ENCODE assay signal across 8 mouse cellular contexts in genomic region chr3:51701950-51702349, GRCm38 (mm10). TPM values are rescaled to one million over a fixed set of nuclear protein-coding genes. Genes with fewer than 3 reads are reported as not detected.
DNase-seq lines count a peak whose midpoint lies in the region; ATAC-seq and TF ChIP-seq lines count a peak whose summit lies in the region.

No protein-coding gene starts in this region.

- H3K27ac ChIP-seq in gastrocnemius, adult 2 months, result peak overlapping the region; percentile 87
- H3K27ac ChIP-seq in embryonic facial prominence, embryonic 11.5 days (replicated peaks; ENCODE audit: low read depth, low read length), result peak overlapping the region; percentile 89
- peak overlapping the region; percentile 78 for H3K27ac ChIP-seq in hindbrain, postnatal 0 days
- peak overlapping the region; percentile 93 for H3K27ac ChIP-seq in midbrain, embryonic 16.5 days (ENCODE audit: low read length)

- H3K9me3 ChIP-seq in embryonic facial prominence, embryonic 11.5 days (replicated peaks; ENCODE audit: control insufficient read depth, low read length), result no peaks in the 10 kb centered on the region
- no peaks in the 10 kb centered on the region for H3K9me3 ChIP-seq in hindbrain, postnatal 0 days (ENCODE audit: low read length)
- no peaks in the 10 kb centered on the region for H3K9me3 ChIP-seq in midbrain, embryonic 16.5 days (replicated peaks; ENCODE audit: control insufficient read depth, low read length, poor library complexity, severe bottlenecking)

- H3K4me1 ChIP-seq in embryonic facial prominence, embryonic 11.5 days (ENCODE audit: control insufficient read depth, insufficient read depth, low read length), result peaks cover 3% of the 10 kb centered on the region; the same call in 1 of the 2 replicates
- peaks cover 18% of the 10 kb centered on the region for H3K4me1 ChIP-seq in hindbrain, postnatal 0 days (ENCODE audit: insufficient read depth, low read length)
- peaks cover 29% of the 10 kb centered on the region for H3K4me1 ChIP-seq in midbrain, embryonic 16.5 days (ENCODE audit: control insufficient read depth, insufficient read depth, low read length)

- intact Hi-C loops in gastrocnemius, adult 2 months (cut with DNase I), result loop anchor here (1.0 to 10.0 kb wide), 6 partner anchors 140 to 541 kb away; partner anchors contain the start of gene Maml3
- intact Hi-C loops in gastrocnemius, postnatal 36 days (cut with DNase I), result loop anchor here (2.0 to 10.0 kb wide), 4 partner anchors 195 to 541 kb away; no protein-coding TSS in a partner anchor

- H3K9ac ChIP-seq in embryonic facial prominence, embryonic 11.5 days (replicated peaks; ENCODE audit: low read length), result peak overlapping the region; percentile 62
- H3K9ac ChIP-seq in hindbrain, postnatal 0 days (replicated peaks; ENCODE audit: low read length), result peak overlapping the region; percentile 45; the same call in 1 of the 2 replicates
- peak overlapping the region; percentile 62 for H3K9ac ChIP-seq in midbrain, embryonic 16.5 days (ENCODE audit: low read depth, low read length)

- DNase-seq in gastrocnemius, adult 2 months, result peak; percentile 30
- DNase-seq in gastrocnemius, postnatal 36 days, result no peak
- peak; percentile 5 to 7 for DNase-seq in B cell, adult 2 months
- DNase-seq in embryonic facial prominence, embryonic 11.5 days (ENCODE audit: low spot score), result peak; percentile 72
- peak; percentile 55 for DNase-seq in hindbrain, postnatal 0 days (ENCODE audit: low spot score)

- H3K4me2 ChIP-seq in embryonic facial prominence, embryonic 11.5 days (ENCODE audit: low read depth, low read length), result peak overlapping the region; percentile 46
- peak overlapping the region; percentile 62 for H3K4me2 ChIP-seq in hindbrain, postnatal 0 days (ENCODE audit: low read depth, low read length)
- peak overlapping the region; percentile 68 for H3K4me2 ChIP-seq in midbrain, embryonic 16.5 days (ENCODE audit: low read length)

- TF ChIP-seq CTCF in gastrocnemius, adult 2 months (IDR thresholded peaks at IDR 0.05), result no peak
- no peak for TF ChIP-seq CTCF in hindbrain, postnatal 0 days (IDR thresholded peaks at IDR 0.05; ENCODE audit: low read depth)

- H3K27me3 ChIP-seq in embryonic facial prominence, embryonic 11.5 days (ENCODE audit: control insufficient read depth, insufficient read depth, low read length), result no peaks in the 10 kb centered on the region
- H3K27me3 ChIP-seq in hindbrain, postnatal 0 days (ENCODE audit: insufficient read depth, low read length), result no peaks in the 10 kb centered on the region
- H3K27me3 ChIP-seq in midbrain, embryonic 16.5 days (ENCODE audit: control insufficient read depth, insufficient read depth, low read depth, low read length), result no peaks in the 10 kb centered on the region

- peak overlapping the region; percentile 67 for H3K4me3 ChIP-seq in gastrocnemius, adult 2 months
- no peak overlapping the region for H3K4me3 ChIP-seq in embryonic facial prominence, embryonic 11.5 days (ENCODE audit: low read depth, low read length)
- peak overlapping the region; percentile 36 for H3K4me3 ChIP-seq in hindbrain, postnatal 0 days (ENCODE audit: low read length)
- peak overlapping the region; percentile 35 for H3K4me3 ChIP-seq in midbrain, embryonic 16.5 days (ENCODE audit: low read depth, low read length)

- 5% methylated on average over 13 of the region's 13 CpGs for WGBS in embryonic facial prominence, embryonic 11.5 days
- 7% methylated on average over 13 of the region's 13 CpGs for WGBS in hindbrain, postnatal 0 days
- WGBS in midbrain, embryonic 16.5 days, result 1% methylated on average over 13 of the region's 13 CpGs

- H3K36me3 ChIP-seq in embryonic facial prominence, embryonic 11.5 days (replicated peaks; ENCODE audit: control insufficient read depth, insufficient read depth, low read depth, low read length), result no peaks in the 10 kb centered on the region
- no peaks in the 10 kb centered on the region for H3K36me3 ChIP-seq in hindbrain, postnatal 0 days (ENCODE audit: insufficient read depth, low read length)
- no peaks in the 10 kb centered on the region for H3K36me3 ChIP-seq in midbrain, embryonic 16.5 days (ENCODE audit: control insufficient read depth, insufficient read depth, low read length)

- ATAC-seq in embryonic facial prominence, embryonic 11.5 days (replicated peaks; ENCODE audit: insufficient number of reproducible peaks, low FRiP score, low TSS enrichment, low read depth), result peak; percentile 80
- ATAC-seq in hindbrain, postnatal 0 days, result peak; percentile 72
- ATAC-seq in midbrain, embryonic 16.5 days, result peak; percentile 86
- no peak for ATAC-seq in frontal cortex, adult (ENCODE audit: low TSS enrichment)
- ATAC-seq in granulocyte monocyte progenitor cell, adult 5-6 weeks (replicated peaks; ENCODE audit: poor library complexity, severe bottlenecking), result no peak

RNA-seq across cellular contexts. Expression of gene Mgst2, which starts 41.8 kb away (rescaled TPM):
- total RNA-seq in gastrocnemius, adult 2 months (2021), result under 1 TPM; 0.39 to 0.61 TPM
- total RNA-seq in gastrocnemius, postnatal 36 days (2021), result under 1 TPM; 0.22 to 0.61 TPM
- 0.81 and 0.90 TPM in 2 replicates for polyA plus RNA-seq in embryonic facial prominence, embryonic 11.5 days (2014; fragmentation: Nextera tagmentation; extraction: Ambion mirVana)
- total RNA-seq in hindbrain, postnatal 0 days (2014; rRNA removed), result not detected in 2 replicates
- polyA plus RNA-seq in hindbrain, postnatal 0 days (2015; fragmentation: Nextera tagmentation; extraction: Ambion mirVana), result 1.0 and 1.6 TPM in 2 replicates
- polyA plus RNA-seq in midbrain, embryonic 16.5 days (2015; fragmentation: Nextera tagmentation; extraction: Ambion mirVana), result 0.66 and 0.94 TPM in 2 replicates
- 119 and 127 TPM in 2 replicates for total RNA-seq in granulocyte monocyte progenitor cell, adult 5-6 weeks (2014; fragmentation: Nextera tagmentation)
- total RNA-seq in granulocyte monocyte progenitor cell, adult 5-6 weeks (2017), result 38.6 and 72.3 TPM in 2 replicates

Comparison
In these comparisons a context has a peak if more than half of its experiments do, and no peak if none do; other contexts are left out.
1. DNase-seq: peak in gastrocnemius, adult 2 months (single experiment), B cell, adult 2 months (2 of 2), embryonic facial prominence, embryonic 11.5 days (single experiment) and hindbrain, postnatal 0 days (single experiment); none in gastrocnemius, postnatal 36 days (0 of 2).
2. ATAC-seq: peak in embryonic facial prominence, embryonic 11.5 days (single experiment), hindbrain, postnatal 0 days (single experiment) and midbrain, embryonic 16.5 days (single experiment); none in frontal cortex, adult (single experiment) and granulocyte monocyte progenitor cell, adult 5-6 weeks (single experiment).
3. RNA of gene Mgst2, which starts 41.8 kb away (total RNA-seq): 38.6 to 127 TPM in granulocyte monocyte progenitor cell, adult 5-6 weeks; 0.22 to 0.61 TPM in gastrocnemius, postnatal 36 days, 0.39 to 0.61 TPM in gastrocnemius, adult 2 months and not detected in hindbrain, postnatal 0 days; every median in the first group is over 10 times any median in the second.
4. Peak in every context shown above with its lines, with median percentiles within 50 percentile points of each other: H3K27ac ChIP-seq, H3K4me2 ChIP-seq and H3K9ac ChIP-seq.